Comparison of ENCODE assay signal across 8 mouse cellular contexts in the genomic region with DNA sequence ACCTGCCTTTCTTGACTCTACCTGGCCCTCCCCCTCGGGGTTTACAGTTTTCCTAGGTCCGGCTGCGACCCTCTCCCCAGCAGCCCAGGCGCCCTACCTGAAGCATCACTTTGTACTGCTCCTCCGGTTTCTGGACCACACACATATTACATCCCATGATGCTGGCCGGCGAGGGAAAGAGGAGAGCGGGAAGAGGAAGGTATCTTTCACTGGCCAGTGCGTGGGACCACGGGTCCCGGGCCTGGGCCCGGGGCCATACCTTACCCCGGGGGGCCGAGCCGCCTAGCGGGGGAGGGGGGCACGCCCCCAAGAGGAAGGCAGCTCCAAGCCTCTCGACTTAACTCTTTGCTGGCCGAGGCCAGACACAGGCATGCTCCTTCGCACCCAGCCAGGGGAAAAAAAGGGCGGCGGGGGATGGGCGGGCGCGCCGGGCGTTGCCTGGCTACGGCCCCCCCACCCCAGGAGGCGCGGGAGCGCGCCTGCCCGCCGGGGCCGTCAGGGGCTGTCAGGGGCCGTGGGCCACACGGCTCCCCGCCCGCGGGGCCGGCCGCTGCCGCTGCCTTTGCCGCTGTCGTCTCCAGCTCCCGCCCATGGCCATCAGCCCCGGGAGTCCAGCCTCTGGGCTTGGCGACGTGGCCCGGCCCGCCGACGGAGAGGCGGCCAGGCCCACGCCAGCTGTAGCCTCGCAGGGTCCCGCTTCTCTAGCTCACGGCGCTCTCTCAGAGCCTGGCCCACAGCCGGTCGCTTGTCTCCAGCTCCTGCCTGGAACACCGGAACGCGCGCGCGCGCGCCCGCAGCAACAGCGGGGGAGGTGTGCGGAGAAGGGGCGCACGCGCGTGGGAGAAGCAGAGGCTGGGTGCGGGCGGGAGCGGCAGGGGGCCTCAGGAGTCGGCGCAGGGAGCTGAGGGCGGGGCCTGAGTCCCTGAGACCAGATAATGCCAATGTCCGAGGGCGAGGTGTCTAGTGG. TPM values are rescaled to one million over a fixed set of nuclear protein-coding genes. Genes with fewer than 3 reads are reported as not detected.
DNase-seq lines count a peak whose midpoint lies in the region; ATAC-seq and TF ChIP-seq lines count a peak whose summit lies in the region.

Gene Pdzd4 (minus strand): TSS at position 785 of the 967 bp plus-strand sequence.

- peaks cover 0 to 7% of the 10 kb centered on the region in 2 experiments; a peak in 1 of 4 replicates for H3K4me1 ChIP-seq in CH12.LX (ENCODE audit: control insufficient read depth in 1 of 2, insufficient read depth in 2 of 2)
- peaks cover 9% of the 10 kb centered on the region; the same call in 1 of the 2 replicates for H3K4me1 ChIP-seq in forebrain, embryonic 12.5 days
- no peaks in the 10 kb centered on the region for H3K4me1 ChIP-seq in heart, postnatal 0 days (ENCODE audit: control insufficient read depth, insufficient read depth)
- H3K4me1 ChIP-seq in lung, adult 2 months (ENCODE audit: control insufficient read depth, insufficient read depth, low read length), result no peaks in the 10 kb centered on the region; the same call in 1 of the 2 replicates

- dilution Hi-C loops in CH12.LX (cut with MboI; ENCODE audit: extremely low pct_ligation_motif_present, extremely low pct_unique_long_range_greater_than_20kb, low sequenced_read_pairs), result no loop called here

- H3K4me3 ChIP-seq in CH12.LX (replicated peaks in 1 of 3; ENCODE audit: low read depth in 2 of 3, low read length in 2 of 3, poor library complexity in 1 of 3), result peak within 1 kb of the TSS; percentile 38 to 81 (median 56)
- H3K4me3 ChIP-seq in forebrain, embryonic 12.5 days (replicated peaks), result peak within 1 kb of the TSS; percentile 63
- peak within 1 kb of the TSS; percentile 62 for H3K4me3 ChIP-seq in heart, postnatal 0 days (ENCODE audit: low read depth, low read length)
- peak within 1 kb of the TSS; percentile 65 for H3K4me3 ChIP-seq in layer of hippocampus, adult 2 months
- peak within 1 kb of the TSS; percentile 47 for H3K4me3 ChIP-seq in lung, adult 2 months (replicated peaks; ENCODE audit: extremely low read depth, low read depth, low read length)

- peak; percentile 10 for DNase-seq in CH12.LX (ENCODE audit: extremely low read depth)
- peak; percentile 92 for DNase-seq in brain, embryonic 14.5 days (ENCODE audit: low read depth)
- DNase-seq in heart, postnatal 0 days (ENCODE audit: low spot score), result peak; percentile 6
- peak; percentile 41 to 64 for DNase-seq in layer of hippocampus, adult 2 months (ENCODE audit: low spot score in 2 of 2)
- DNase-seq in lung, adult 2 months, result peak; percentile 20
- peak; percentile 50 for DNase-seq in retina, adult 2 months (ENCODE audit: low read depth, low spot score)
- DNase-seq in urinary bladder, postnatal 10 days (ENCODE audit: low spot score), result peak; percentile 16

- H3K27me3 ChIP-seq in CH12.LX (replicated peaks), result no peaks in the 10 kb centered on the region
- 0 out of 2 replicates have a peak, but pooled peaks cover 4% of the 10 kb centered on the region for H3K27me3 ChIP-seq in forebrain, embryonic 12.5 days
- peaks cover 18% of the 10 kb centered on the region for H3K27me3 ChIP-seq in heart, postnatal 0 days (ENCODE audit: control insufficient read depth, insufficient read depth, low read length)

- TF ChIP-seq POLR2A in CH12.LX (IDR thresholded peaks at IDR 0.05; ENCODE audit: low read depth, low read length), result no peak
- TF ChIP-seq POLR2A in brain, embryonic 14.5 days (IDR thresholded peaks at IDR 0.05; ENCODE audit: borderline replicate concordance, extremely low read depth, insufficient read depth, insufficient read length, poor library complexity, severe bottlenecking), result peak; percentile 37; the same call in 1 of the 2 replicates
- no peak for TF ChIP-seq POLR2A in lung, adult 2 months (IDR thresholded peaks at IDR 0.05; ENCODE audit: borderline replicate concordance, extremely low read depth, low read depth, low read length)

- no peaks in the 10 kb centered on the region for H3K36me3 ChIP-seq in CH12.LX (replicated peaks in 1 of 2; ENCODE audit: control insufficient read depth in 1 of 2, insufficient read depth in 1 of 2, low read length in 1 of 2)
- no peaks in the 10 kb centered on the region for H3K36me3 ChIP-seq in forebrain, embryonic 12.5 days (replicated peaks)
- no peaks in the 10 kb centered on the region for H3K36me3 ChIP-seq in heart, postnatal 0 days (replicated peaks; ENCODE audit: control insufficient read depth, insufficient read depth, low read length)

- no peaks in the 10 kb centered on the region for H3K9me3 ChIP-seq in CH12.LX (replicated peaks; ENCODE audit: low read length)
- H3K9me3 ChIP-seq in forebrain, embryonic 12.5 days, result no peaks in the 10 kb centered on the region
- H3K9me3 ChIP-seq in heart, postnatal 0 days (replicated peaks; ENCODE audit: control insufficient read depth, low read length), result no peaks in the 10 kb centered on the region

- H3K4me2 ChIP-seq in CH12.LX (ENCODE audit: insufficient read depth, low read depth, poor library complexity, severe bottlenecking), result peak within 1 kb of the TSS; percentile 87
- peak within 1 kb of the TSS; percentile 63 for H3K4me2 ChIP-seq in forebrain, embryonic 12.5 days
- H3K4me2 ChIP-seq in heart, postnatal 0 days (ENCODE audit: low read depth, low read length), result peak within 1 kb of the TSS; percentile 90

- H3K9ac ChIP-seq in CH12.LX (ENCODE audit: insufficient read depth, low read depth), result peak within 1 kb of the TSS; percentile 91
- H3K9ac ChIP-seq in forebrain, embryonic 12.5 days, result peak within 1 kb of the TSS; percentile 75
- H3K9ac ChIP-seq in heart, postnatal 0 days (replicated peaks; ENCODE audit: low read depth, low read length), result peak within 1 kb of the TSS; percentile 50

- 25% methylated on average over 47 of the region's 84 CpGs for WGBS in forebrain, embryonic 12.5 days
- WGBS in heart, postnatal 0 days, result 13% methylated on average over 76 of the region's 84 CpGs
- 24% methylated on average over 80 of the region's 84 CpGs for WGBS in lung, adult 2 months

- ATAC-seq in forebrain, embryonic 12.5 days (ENCODE audit: low FRiP score), result peak; percentile 85
- ATAC-seq in heart, postnatal 0 days (ENCODE audit: insufficient read depth, low read depth), result peak; percentile 67

- H3K79me2 ChIP-seq in CH12.LX (replicated peaks; ENCODE audit: control insufficient read depth, extremely low read depth, insufficient read depth, poor library complexity, severe bottlenecking), result no peaks in the 10 kb centered on the region

- no peak for TF ChIP-seq EP300 in CH12.LX (IDR thresholded peaks at IDR 0.05; ENCODE audit: low read length)
- no peak for TF ChIP-seq EP300 in heart, postnatal 0 days (IDR thresholded peaks at IDR 0.05; ENCODE audit: low read depth)

- in situ Hi-C loops in CH12.LX (cut with MboI; ENCODE audit: low pct_ligation_motif_present, low pct_unique_long_range_greater_than_20kb, low sequenced_read_pairs), result no loop called here

- no peak within 1 kb of the TSS for H3K27ac ChIP-seq in CH12.LX (ENCODE audit: insufficient read depth, low read depth)
- H3K27ac ChIP-seq in forebrain, embryonic 12.5 days, result peak within 1 kb of the TSS; percentile 89
- no peak within 1 kb of the TSS for H3K27ac ChIP-seq in heart, postnatal 0 days (ENCODE audit: low read depth)
- H3K27ac ChIP-seq in layer of hippocampus, adult 2 months, result peak within 1 kb of the TSS; percentile 94

- TF ChIP-seq RAD21 in CH12.LX (IDR thresholded peaks at IDR 0.05; ENCODE audit: low read depth, low read length), result no peak

- TF ChIP-seq CTCF in CH12.LX (conservative IDR thresholded peaks at IDR 0.05 in 1 of 2, IDR thresholded peaks at IDR 0.05 in 1 of 2; ENCODE audit: low read depth in 2 of 2, low read length in 2 of 2), result no peak
- TF ChIP-seq CTCF in brain, embryonic 14.5 days (IDR thresholded peaks at IDR 0.05; ENCODE audit: borderline replicate concordance, extremely low read depth, insufficient read depth, insufficient read length), result no peak
- TF ChIP-seq CTCF in heart, postnatal 0 days (IDR thresholded peaks at IDR 0.05; ENCODE audit: low read depth), result no peak
- TF ChIP-seq CTCF in layer of hippocampus, adult 2 months (conservative IDR thresholded peaks at IDR 0.05), result no peak
- no peak for TF ChIP-seq CTCF in lung, adult 2 months (IDR thresholded peaks at IDR 0.05; ENCODE audit: insufficient read depth, low read length)

TF ChIP-seq in CH12.LX, 34 proteins besides CTCF, POLR2A, EP300 and RAD21:
- TF ChIP-seq NELFE (IDR thresholded peaks at IDR 0.05; ENCODE audit: low read depth, low read length) (no peak), HCFC1 (IDR thresholded peaks at IDR 0.05; ENCODE audit: low read depth, low read length) (no peak), IRF4 (IDR thresholded peaks at IDR 0.05; ENCODE audit: low read depth, low read length) (no peak), SIN3A (IDR thresholded peaks at IDR 0.05; ENCODE audit: low read length) (no peak), USF2 (conservative IDR thresholded peaks at IDR 0.05; ENCODE audit: low read depth, low read length) (no peak), TBP (conservative IDR thresholded peaks at IDR 0.05; ENCODE audit: low read depth, low read length) (no peak), MAFK (IDR thresholded peaks at IDR 0.05; ENCODE audit: insufficient replicate concordance, low read length) (no peak), NRF1 (IDR thresholded peaks at IDR 0.05; ENCODE audit: low read depth, low read length) (peak; percentile 81)

RNA-seq across cellular contexts. Expression of gene Pdzd4, which starts in this region (rescaled TPM):
- total RNA-seq in CH12.LX (2012; rRNA removed), result 0.42 and 0.72 TPM in 2 replicates
- total RNA-seq in CH12.LX (2014; rRNA removed), result 0.30 and 0.32 TPM in 2 replicates
- 0.85 and 1.1 TPM in 2 replicates for polyA plus RNA-seq in CH12.LX (2012; ENCODE audit: insufficient read length, low read depth)
- 88.2 and 125 TPM in 2 replicates for polyA plus RNA-seq in brain, embryonic 14.5 days (2012; rRNA removed)
- polyA plus RNA-seq in forebrain, embryonic 12.5 days (2016; fragmentation: Nextera tagmentation; extraction: Ambion mirVana), result 2.3 and 2.6 TPM in 2 replicates
- 2.0 and 2.6 TPM in 2 replicates for total RNA-seq in heart, postnatal 0 days (2014; rRNA removed; ENCODE audit: low replicate concordance)
- polyA plus RNA-seq in heart, postnatal 0 days (2015; fragmentation: Nextera tagmentation; extraction: Ambion mirVana), result 0.08 and 0.12 TPM in 2 replicates
- 100 to 1,000 TPM in 1 of 2 experiments, 10 to 100 TPM in 1; 93.3 to 107 TPM for total RNA-seq in layer of hippocampus, adult 2 months (2021)
- 2.1 and 2.2 TPM in 2 replicates for polyA plus RNA-seq in lung, adult 2 months (2012; rRNA removed)

Comparison
In these comparisons a context has a peak if more than half of its experiments do, and no peak if none do; other contexts are left out.
1. RNA of gene Pdzd4 (total RNA-seq): 93.3 to 107 TPM in layer of hippocampus, adult 2 months; 2.0 to 2.6 TPM in heart, postnatal 0 days and 0.30 to 0.72 TPM in CH12.LX; every median in the first group is over 10 times any median in the second.
2. RNA of gene Pdzd4 (polyA plus RNA-seq): 88.2 to 125 TPM in brain, embryonic 14.5 days; 2.3 to 2.6 TPM in forebrain, embryonic 12.5 days, 2.1 to 2.2 TPM in lung, adult 2 months, 0.85 to 1.1 TPM in CH12.LX and 0.08 to 0.12 TPM in heart, postnatal 0 days; every median in the first group is over 10 times any median in the second.
3. DNase-seq: peak in every context shown above with its lines; median percentile 92 in brain, embryonic 14.5 days; 52 in layer of hippocampus, adult 2 months; 50 in retina, adult 2 months; 20 in lung, adult 2 months; 16 in urinary bladder, postnatal 10 days; 10 in CH12.LX; 6 in heart, postnatal 0 days.
4. H3K27ac ChIP-seq: peak in forebrain, embryonic 12.5 days (single experiment) and layer of hippocampus, adult 2 months (single experiment); none in CH12.LX (single experiment) and heart, postnatal 0 days (single experiment).
5. Peak in every context shown above with its lines, with median percentiles within 50 percentile points of each other: H3K4me2 ChIP-seq, H3K4me3 ChIP-seq and H3K9ac ChIP-seq.